11 mouse cellular contexts compared by ENCODE assay signal in the genomic region with DNA sequence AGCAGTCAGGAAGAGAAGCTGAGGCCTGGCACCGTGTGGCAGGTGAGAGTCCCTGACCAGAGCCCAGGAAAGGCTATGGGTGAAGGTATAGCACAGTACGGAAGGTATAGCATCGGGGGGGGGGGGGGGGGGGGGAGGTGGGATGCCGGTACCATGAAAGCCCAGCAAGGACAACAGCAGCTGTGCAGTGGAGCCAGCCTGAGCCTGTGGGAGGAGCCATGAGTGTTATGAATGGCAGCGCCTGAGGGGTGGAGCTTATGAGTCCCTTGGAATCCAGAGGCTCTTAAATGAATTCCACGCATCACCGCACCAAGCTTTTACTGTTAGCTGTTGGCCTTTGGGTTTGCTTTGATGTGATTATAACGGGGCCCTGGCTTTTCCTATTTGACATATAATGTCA.
DNase-seq lines count a peak whose midpoint lies in the region; ATAC-seq and TF ChIP-seq lines count a peak whose summit lies in the region.
"Had no signal": no experiment of that assay in that cellular context is flagged by ENCODE, and none has a peak within 500 bp of the region (broad histone marks: within the 10 kb centered on the region; RNA-seq: fewer than 3 reads in every experiment).

No protein-coding gene starts in this region.

- no peak overlapping the region for H3K9ac ChIP-seq in lung, embryonic 15.5 days
- no peak overlapping the region for H3K9ac ChIP-seq in embryonic facial prominence, embryonic 14.5 days (ENCODE audit: low read depth, low read length)
- H3K9ac ChIP-seq in kidney, embryonic 15.5 days = no peak overlapping the region
- no peak overlapping the region for H3K9ac ChIP-seq in neural tube, embryonic 13.5 days
- H3K9ac ChIP-seq in heart, adult 2 months (ENCODE audit: low read depth, low read length) = no peak overlapping the region

- H3K4me2 ChIP-seq in lung, embryonic 15.5 days = no peak overlapping the region
- H3K4me2 ChIP-seq in embryonic facial prominence, embryonic 14.5 days (ENCODE audit: low read depth, low read length) = no peak overlapping the region
- no peak overlapping the region for H3K4me2 ChIP-seq in kidney, embryonic 15.5 days
- H3K4me2 ChIP-seq in neural tube, embryonic 13.5 days = no peak overlapping the region

- H3K4me3 ChIP-seq in lung, embryonic 15.5 days = no peak overlapping the region
- H3K4me3 ChIP-seq in embryonic facial prominence, embryonic 14.5 days (ENCODE audit: low read depth, low read length) = no peak overlapping the region
- no peak overlapping the region for H3K4me3 ChIP-seq in kidney, embryonic 15.5 days (replicated peaks)
- no peak overlapping the region for H3K4me3 ChIP-seq in neural tube, embryonic 13.5 days
- no peak overlapping the region for H3K4me3 ChIP-seq in heart, adult 2 months
- H3K4me3 ChIP-seq: heart, embryonic 10.5 days had no signal

- DNase-seq in lung, postnatal 14 days = no peak
- DNase-seq in embryonic facial prominence, embryonic 14.5 days (ENCODE audit: low spot score) = peak; percentile 84
- DNase-seq in heart, adult 2 months = no peak
- no peak for DNase-seq in adrenal gland, postnatal 10 days
- DNase-seq in adrenal gland, postnatal 14 days = no peak
- DNase-seq: left cerebral cortex, postnatal 4 days; right cerebral cortex, postnatal 25 days had no signal

- no peak for TF ChIP-seq POLR2A in heart, adult 2 months (IDR thresholded peaks at IDR 0.05; ENCODE audit: insufficient read depth, low read depth, low read length)

- no peaks in the 10 kb centered on the region for H3K27me3 ChIP-seq in lung, embryonic 15.5 days
- no peaks in the 10 kb centered on the region for H3K27me3 ChIP-seq in embryonic facial prominence, embryonic 14.5 days (replicated peaks; ENCODE audit: control insufficient read depth, insufficient read depth, low read length)
- H3K27me3 ChIP-seq in kidney, embryonic 15.5 days = no peaks in the 10 kb centered on the region
- H3K27me3 ChIP-seq in neural tube, embryonic 13.5 days = no peaks in the 10 kb centered on the region
- H3K27me3 ChIP-seq in heart, adult 2 months (ENCODE audit: control insufficient read depth, insufficient read depth, low read length) = no peaks in the 10 kb centered on the region

- no peaks in the 10 kb centered on the region for H3K9me3 ChIP-seq in lung, embryonic 15.5 days
- H3K9me3 ChIP-seq in embryonic facial prominence, embryonic 14.5 days (ENCODE audit: control insufficient read depth, low read length) = 0 out of 2 replicates have a peak, but pooled peaks cover 2% of the 10 kb centered on the region
- H3K9me3 ChIP-seq in kidney, embryonic 15.5 days (replicated peaks) = no peaks in the 10 kb centered on the region
- no peaks in the 10 kb centered on the region for H3K9me3 ChIP-seq in neural tube, embryonic 13.5 days
- H3K9me3 ChIP-seq: heart, embryonic 10.5 days had no signal

- H3K4me1 ChIP-seq in lung, embryonic 15.5 days = peaks cover 13% of the 10 kb centered on the region
- peaks cover 9% of the 10 kb centered on the region for H3K4me1 ChIP-seq in embryonic facial prominence, embryonic 14.5 days (ENCODE audit: control insufficient read depth, insufficient read depth, low read length)
- peaks cover 19% of the 10 kb centered on the region for H3K4me1 ChIP-seq in kidney, embryonic 15.5 days
- H3K4me1 ChIP-seq in neural tube, embryonic 13.5 days (replicated peaks) = peaks cover 22% of the 10 kb centered on the region
- H3K4me1 ChIP-seq in heart, adult 2 months (ENCODE audit: control insufficient read depth, insufficient read depth, low read length) = no peaks in the 10 kb centered on the region

- no peak for TF ChIP-seq CTCF in heart, adult 2 months (IDR thresholded peaks at IDR 0.05)

- H3K27ac ChIP-seq in lung, embryonic 15.5 days = no peak overlapping the region
- H3K27ac ChIP-seq in embryonic facial prominence, embryonic 14.5 days (replicated peaks; ENCODE audit: low read depth, low read length) = no peak overlapping the region
- H3K27ac ChIP-seq in kidney, embryonic 15.5 days = no peak overlapping the region
- no peak overlapping the region for H3K27ac ChIP-seq in neural tube, embryonic 13.5 days (replicated peaks)
- H3K27ac ChIP-seq in heart, adult 2 months = no peak overlapping the region
- H3K27ac ChIP-seq: heart, embryonic 10.5 days had no signal

- H3K79me2 ChIP-seq in heart, adult 2 months (replicated peaks; ENCODE audit: control insufficient read depth, insufficient read depth, low read length) = no peaks in the 10 kb centered on the region

- 0 out of 2 replicates have a peak, but pooled peaks have one; percentile 56 for ATAC-seq in lung, embryonic 15.5 days (ENCODE audit: borderline replicate concordance, extremely low read depth, low FRiP score, low TSS enrichment)
- peak; percentile 56 for ATAC-seq in embryonic facial prominence, embryonic 14.5 days (ENCODE audit: low read depth)
- ATAC-seq in kidney, embryonic 15.5 days (replicated peaks; ENCODE audit: low FRiP score) = peak; percentile 44
- ATAC-seq in neural tube, embryonic 13.5 days (ENCODE audit: low read depth) = peak; percentile 30

- intact Hi-C loops in heart, adult 2 months (cut with DNase I) = no loop called here

- TF ChIP-seq EP300 in heart, adult 2 months (IDR thresholded peaks at IDR 0.05; ENCODE audit: insufficient read depth, low read depth, low read length) = no peak

- WGBS in lung, embryonic 15.5 days = 56% methylated on average over 5 of the region's 8 CpGs
- 44% methylated on average over 5 of the region's 8 CpGs for WGBS in embryonic facial prominence, embryonic 14.5 days
- 57% methylated on average over 8 of the region's 8 CpGs for WGBS in kidney, embryonic 15.5 days
- 46% methylated on average over 6 of the region's 8 CpGs for WGBS in neural tube, embryonic 13.5 days
- 88% methylated on average over 7 of the region's 8 CpGs for WGBS in heart, adult 2 months

- H3K36me3 ChIP-seq in lung, embryonic 15.5 days = no peaks in the 10 kb centered on the region
- peaks cover 3% of the 10 kb centered on the region for H3K36me3 ChIP-seq in embryonic facial prominence, embryonic 14.5 days (ENCODE audit: control insufficient read depth, insufficient read depth, low read length)
- peaks cover 12% of the 10 kb centered on the region; the same call in 1 of the 2 replicates for H3K36me3 ChIP-seq in kidney, embryonic 15.5 days
- H3K36me3 ChIP-seq in neural tube, embryonic 13.5 days = 0 out of 2 replicates have a peak, but pooled peaks cover 18% of the 10 kb centered on the region
- no peaks in the 10 kb centered on the region for H3K36me3 ChIP-seq in heart, adult 2 months (ENCODE audit: control insufficient read depth, insufficient read depth, low read length)
